Mouse (Mus musculus): ENCODE data around the gene Ebf4. TPM values are rescaled to one million over a fixed set of nuclear protein-coding genes. Genes with fewer than 3 reads are reported as not detected.

Gene Ebf4
- polyA plus RNA-seq, 1 experiment, result not detected

DNA sequence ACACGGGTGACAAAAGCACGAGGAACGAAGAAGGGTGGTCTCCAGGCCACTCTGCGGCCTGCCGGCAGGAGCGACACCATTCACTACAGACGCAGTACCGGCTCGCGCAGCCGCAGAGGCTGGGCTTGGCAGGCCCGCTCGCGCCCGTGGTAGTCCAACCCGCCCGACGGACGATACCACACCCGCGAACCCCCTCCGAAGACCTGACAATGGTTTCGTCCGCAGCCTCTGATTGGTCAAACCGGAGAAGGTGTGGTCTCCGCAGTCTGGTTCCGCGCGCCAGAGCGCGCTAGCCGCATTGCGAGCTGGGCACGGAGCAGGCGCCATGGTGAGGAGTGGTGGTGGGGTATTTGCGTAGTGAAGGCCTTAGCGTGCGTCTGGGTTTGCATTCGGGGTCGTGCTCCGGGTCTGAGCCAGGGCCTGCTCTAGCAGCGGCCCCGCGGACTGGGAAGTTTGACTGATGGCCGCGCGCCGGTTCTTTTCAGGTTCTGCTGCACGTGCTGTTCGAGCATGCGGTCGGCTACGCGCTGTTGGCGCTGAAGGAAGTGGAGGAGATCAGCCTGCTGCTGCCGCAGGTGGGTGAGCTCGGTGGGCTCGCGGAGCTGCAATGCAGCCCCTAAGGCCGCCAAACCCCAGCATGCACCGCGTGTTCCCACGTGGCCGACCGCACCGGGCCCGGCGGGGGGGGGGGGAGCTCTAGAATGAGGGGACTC is 20.7 kb upstream of the Ebf4 start, which contains the start of gene Nop56:
Gene Nop56, plus strand, starts transcription at position 282 of the 713 bp plus-strand sequence.
- H3K4me1 ChIP-seq (ENCODE audit: control insufficient read depth, insufficient read depth, low read length), result no peaks in the 10 kb centered on the region; the same call in none of the 2 replicates
- WGBS, result under 1% methylated on average over 68 of the region's 68 CpGs

DNA sequence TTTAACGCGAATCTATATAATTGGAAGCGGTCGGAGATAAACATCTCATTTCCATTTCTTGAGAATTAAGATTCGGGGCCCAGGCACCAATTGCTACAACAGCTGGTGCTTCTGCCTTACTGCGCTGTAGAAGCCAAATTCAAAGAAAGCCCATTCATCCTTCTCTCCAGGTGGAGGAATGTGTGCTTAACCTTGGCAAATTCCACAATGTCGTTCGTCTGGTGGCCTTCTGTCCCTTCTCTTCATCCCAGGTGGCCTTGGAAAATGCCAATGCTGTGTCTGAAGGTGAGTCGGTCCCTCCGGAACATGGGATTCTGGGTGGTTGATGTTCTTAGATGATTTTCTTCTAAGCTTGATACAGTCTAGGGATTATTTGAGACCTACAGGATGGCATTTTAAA is 20.1 kb upstream of the Ebf4 start:
- TF ChIP-seq CTCF (IDR thresholded peaks at IDR 0.05; ENCODE audit: insufficient read depth, low read depth, low read length) (no peak), POLR2A (IDR thresholded peaks at IDR 0.05; ENCODE audit: insufficient read depth, low read depth, low read length) (no peak)
- H3K4me3 ChIP-seq (ENCODE audit: insufficient read depth, low read depth, low read length), result peak overlapping the region; percentile 75
- no peaks in the 10 kb centered on the region; the same call in none of the 2 replicates for H3K4me1 ChIP-seq (ENCODE audit: control insufficient read depth, insufficient read depth, low read length)
- no peak overlapping the region for H3K27ac ChIP-seq (ENCODE audit: insufficient read depth, low read depth, low read length)
- whole genome bisulfite sequencing, result 1% methylated on average over 10 of the region's 10 CpGs

More for the DNA sequence above, 20.7 kb upstream of the Ebf4 start, which contains the start of gene Nop56:
- H3K4me3 ChIP-seq (ENCODE audit: insufficient read depth, low read depth, low read length), result peak within 1 kb of the TSS; percentile 75
- TF ChIP-seq CTCF (IDR thresholded peaks at IDR 0.05; ENCODE audit: insufficient read depth, low read depth, low read length) (no peak), POLR2A (IDR thresholded peaks at IDR 0.05; ENCODE audit: insufficient read depth, low read depth, low read length) (peak; percentile 99)
- H3K27ac ChIP-seq (ENCODE audit: insufficient read depth, low read depth, low read length), result peak within 1 kb of the TSS; percentile 55

DNA sequence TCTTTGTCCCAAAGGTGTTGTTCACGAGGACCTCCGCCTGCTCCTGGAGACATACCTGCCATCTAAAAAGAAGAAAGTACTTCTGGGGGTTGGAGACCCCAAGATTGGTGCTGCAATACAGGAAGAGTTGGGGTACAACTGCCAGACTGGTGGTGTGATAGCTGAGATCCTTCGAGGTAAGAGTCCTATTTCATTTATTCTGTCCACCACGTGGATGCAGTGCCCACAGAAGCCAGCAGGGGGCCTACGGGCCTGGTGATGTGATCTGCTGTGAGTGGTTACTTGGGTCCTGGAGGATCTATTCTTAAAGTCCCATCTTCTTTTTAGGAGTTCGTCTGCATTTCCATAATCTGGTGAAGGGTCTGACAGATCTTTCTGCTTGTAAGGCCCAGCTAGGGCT is 19.3 kb upstream of the Ebf4 start:
- Histone ChIP-seq H3K27ac (ENCODE audit: insufficient read depth, low read depth, low read length) (no peak overlapping the region), H3K4me3 (ENCODE audit: insufficient read depth, low read depth, low read length) (no peak overlapping the region), H3K4me1 (ENCODE audit: control insufficient read depth, insufficient read depth, low read length) (no peaks in the 10 kb centered on the region; the same call in none of the 2 replicates)
- TF ChIP-seq POLR2A (IDR thresholded peaks at IDR 0.05; ENCODE audit: insufficient read depth, low read depth, low read length), result no peak
- peak; percentile 46; the same call in 1 of the 2 replicates for TF ChIP-seq CTCF (IDR thresholded peaks at IDR 0.05; ENCODE audit: insufficient read depth, low read depth, low read length)
- WGBS, result 44% methylated on average over 6 of the region's 6 CpGs

DNA sequence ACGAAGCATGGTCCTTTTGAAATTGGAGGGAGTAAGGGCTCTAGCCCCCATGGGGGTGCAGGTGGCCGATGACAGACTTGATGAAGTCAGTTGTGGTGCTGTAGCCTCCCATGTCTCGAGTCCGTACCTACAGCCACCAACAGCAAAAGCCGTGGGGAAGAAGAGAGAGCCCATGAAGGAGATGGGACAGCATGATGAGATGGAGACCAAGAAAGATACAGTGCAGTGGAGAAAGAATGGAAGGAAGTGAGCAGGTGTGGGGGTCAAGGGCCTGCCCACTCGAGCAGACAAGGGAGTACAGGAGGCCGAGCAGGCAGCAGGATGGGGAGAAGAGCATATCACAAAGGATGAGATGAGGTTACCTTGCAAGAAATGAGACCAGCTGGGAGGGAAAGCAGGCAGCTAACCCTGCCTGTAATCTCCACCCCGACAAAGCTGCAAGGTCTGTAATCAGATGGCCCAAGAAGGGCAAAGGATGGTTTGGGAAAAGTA is 15.3 kb upstream of the Ebf4 start:
- Histone ChIP-seq H3K27ac (ENCODE audit: insufficient read depth, low read depth, low read length) (no peak overlapping the region), H3K4me3 (ENCODE audit: insufficient read depth, low read depth, low read length) (no peak overlapping the region), H3K4me1 (ENCODE audit: control insufficient read depth, insufficient read depth, low read length) (peaks cover 6% of the 10 kb centered on the region)
- WGBS, result 46% methylated on average over 8 of the region's 8 CpGs
- no peak for TF ChIP-seq POLR2A (IDR thresholded peaks at IDR 0.05; ENCODE audit: insufficient read depth, low read depth, low read length)
- TF ChIP-seq CTCF (IDR thresholded peaks at IDR 0.05; ENCODE audit: insufficient read depth, low read depth, low read length), result no peak

DNA sequence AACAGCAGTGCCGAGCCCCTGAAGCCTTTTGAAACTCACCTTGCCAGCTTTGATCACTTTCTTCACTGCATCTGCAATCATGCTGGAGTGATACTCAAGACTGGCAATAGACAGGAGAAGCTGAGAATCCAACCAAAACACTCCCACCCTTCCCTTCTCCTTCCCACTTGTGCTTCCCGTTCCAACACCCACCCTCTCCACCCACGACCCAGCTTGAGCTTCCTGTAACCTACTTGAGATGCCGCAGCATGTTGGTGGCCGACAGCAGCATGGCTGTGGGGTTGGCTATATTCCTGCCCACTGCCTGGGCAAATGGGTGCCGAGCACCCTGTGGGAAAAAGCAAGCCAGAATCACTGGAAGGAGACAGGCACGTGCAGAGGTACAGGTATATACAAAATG is 14.7 kb upstream of the Ebf4 start:
- WGBS, result 38% methylated on average over 7 of the region's 7 CpGs
- no peak overlapping the region for H3K27ac ChIP-seq (ENCODE audit: insufficient read depth, low read depth, low read length)
- H3K4me1 ChIP-seq (ENCODE audit: control insufficient read depth, insufficient read depth, low read length), result peaks cover 6% of the 10 kb centered on the region
- TF ChIP-seq POLR2A (IDR thresholded peaks at IDR 0.05; ENCODE audit: insufficient read depth, low read depth, low read length), result no peak
- TF ChIP-seq CTCF (IDR thresholded peaks at IDR 0.05; ENCODE audit: insufficient read depth, low read depth, low read length), result no peak
- no peak overlapping the region for H3K4me3 ChIP-seq (ENCODE audit: insufficient read depth, low read depth, low read length)

DNA sequence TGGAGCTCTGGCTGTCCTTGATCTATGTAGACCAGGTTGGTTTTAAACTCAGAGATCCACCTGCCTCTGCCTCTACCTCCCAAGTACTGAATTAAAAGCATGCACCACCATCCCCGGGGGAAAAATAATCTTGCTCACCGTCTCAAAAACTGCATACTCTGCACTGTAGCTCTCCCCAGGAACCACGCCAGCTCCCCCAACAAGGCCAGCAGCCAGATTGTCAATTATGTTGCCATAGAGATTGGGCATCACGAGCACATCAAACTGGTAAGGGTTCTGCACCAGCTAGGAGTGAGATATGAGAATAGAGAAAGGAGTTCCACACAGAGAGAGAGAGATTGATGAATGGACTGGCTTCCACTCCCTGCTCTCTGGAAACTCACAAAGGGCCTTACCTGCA is 14.2 kb upstream of the Ebf4 start:
- Histone ChIP-seq H3K4me3 (ENCODE audit: insufficient read depth, low read depth, low read length) (no peak overlapping the region), H3K27ac (ENCODE audit: insufficient read depth, low read depth, low read length) (no peak overlapping the region), H3K4me1 (ENCODE audit: control insufficient read depth, insufficient read depth, low read length) (peaks cover 6% of the 10 kb centered on the region)
- 23% methylated on average over 4 of the region's 4 CpGs for WGBS
- TF ChIP-seq POLR2A (IDR thresholded peaks at IDR 0.05; ENCODE audit: insufficient read depth, low read depth, low read length), result no peak
- TF ChIP-seq CTCF (IDR thresholded peaks at IDR 0.05; ENCODE audit: insufficient read depth, low read depth, low read length), result no peak

DNA sequence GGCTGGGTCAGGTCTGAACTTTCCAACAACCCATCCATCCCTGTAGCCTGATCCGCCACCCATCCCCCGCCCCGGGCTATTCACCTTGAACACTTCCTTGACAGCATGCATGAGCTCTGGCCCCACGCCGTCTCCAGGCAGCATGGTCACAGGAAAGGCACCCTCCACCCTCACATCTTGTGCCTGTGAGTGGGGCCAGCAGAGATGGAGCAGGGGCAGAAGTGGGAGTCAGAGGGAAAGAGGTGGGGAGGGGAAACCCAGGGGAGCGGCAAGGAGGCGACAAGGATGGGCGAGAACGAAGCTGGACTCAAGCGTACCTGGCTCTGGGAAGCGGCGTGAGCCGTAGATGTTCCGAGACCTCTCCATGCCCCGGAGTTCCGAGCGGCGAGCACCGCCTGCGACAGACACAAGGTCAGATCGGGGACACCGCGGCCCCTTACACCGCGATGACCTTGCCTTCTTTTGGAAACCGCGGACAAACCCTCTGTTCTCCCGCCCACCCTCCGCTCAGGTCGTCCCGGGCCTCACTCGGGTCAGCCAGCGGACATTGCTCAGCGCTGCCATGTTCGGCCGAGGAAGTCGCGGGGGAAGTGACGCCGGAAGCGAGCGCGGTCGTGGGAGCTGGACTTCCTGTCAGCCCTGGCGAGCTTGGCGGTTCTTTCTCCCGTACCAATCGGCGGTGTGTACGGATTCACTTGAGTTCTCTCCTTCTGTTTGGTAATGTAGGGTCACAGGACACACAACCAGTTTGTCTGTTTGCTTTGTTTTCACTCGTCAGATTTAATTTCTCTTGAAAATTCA is 10.9 kb upstream of the Ebf4 start, which contains the start of gene Idh3b:
Gene Idh3b, minus strand, starts transcription at position 694 of the 801 bp plus-strand sequence.
- TF ChIP-seq POLR2A (IDR thresholded peaks at IDR 0.05; ENCODE audit: insufficient read depth, low read depth, low read length) (peak; percentile 65), CTCF (IDR thresholded peaks at IDR 0.05; ENCODE audit: insufficient read depth, low read depth, low read length) (no peak)

DNA sequence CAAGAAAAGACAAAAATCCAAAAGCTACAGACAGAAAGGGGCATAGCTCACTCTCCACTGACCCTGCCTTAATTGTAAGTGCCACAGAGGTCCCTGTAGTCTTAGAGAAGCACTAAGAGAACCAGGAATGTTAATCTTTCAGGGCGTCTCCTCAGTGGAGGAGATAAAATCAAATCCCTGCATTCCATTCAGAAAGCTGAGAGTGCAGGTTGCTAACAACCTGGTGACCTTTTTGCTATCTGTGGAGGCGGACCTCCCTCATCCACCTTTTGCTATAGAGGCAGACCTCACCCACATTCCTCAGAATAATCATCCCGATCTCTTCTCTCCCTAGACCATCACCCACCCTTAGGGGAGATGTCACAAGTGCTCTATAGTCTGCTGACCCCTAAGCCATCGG is 5.9 kb upstream of the Ebf4 start:
- H3K27ac ChIP-seq (ENCODE audit: insufficient read depth, low read depth, low read length), result no peak overlapping the region
- WGBS, result 81% methylated on average over 4 of the region's 4 CpGs
- TF ChIP-seq POLR2A (IDR thresholded peaks at IDR 0.05; ENCODE audit: insufficient read depth, low read depth, low read length), result no peak
- TF ChIP-seq CTCF (IDR thresholded peaks at IDR 0.05; ENCODE audit: insufficient read depth, low read depth, low read length), result no peak

More for the DNA sequence above, 10.9 kb upstream of the Ebf4 start, which contains the start of gene Idh3b:
- WGBS, result under 1% methylated on average over 51 of the region's 51 CpGs
- Histone ChIP-seq H3K4me1 (ENCODE audit: control insufficient read depth, insufficient read depth, low read length) (peaks cover 6% of the 10 kb centered on the region), H3K27ac (ENCODE audit: insufficient read depth, low read depth, low read length) (peak within 1 kb of the TSS; percentile 83), H3K4me3 (ENCODE audit: insufficient read depth, low read depth, low read length) (peak within 1 kb of the TSS; percentile 69)

More for the DNA sequence above, 5.9 kb upstream of the Ebf4 start:
- no peak overlapping the region for H3K4me3 ChIP-seq (ENCODE audit: insufficient read depth, low read depth, low read length)
- peaks cover 3% of the 10 kb centered on the region; the same call in 1 of the 2 replicates for H3K4me1 ChIP-seq (ENCODE audit: control insufficient read depth, insufficient read depth, low read length)
